Mouse (Mus musculus): ENCODE measurements around the gene Scg3.
"Not testable (repeated sequence)": the region's sequence is repeated elsewhere in the genome, so short reads cannot be mapped to it uniquely, and the experiment has no call there.

Scg3 gene

GRCm38 (mm10) chr9:75683426-75684191, at the start of gene Scg3:
TSS of gene Scg3 (minus strand) at chr9:75684056.
- DNase-seq, result peak; percentile 98 to 99

- DNase-seq, result peak; percentile 83 to 85
Observed at GRCm38 (mm10) chr9:75719952-75720687, 36.3 kb upstream of the Scg3 start.

DNA sequence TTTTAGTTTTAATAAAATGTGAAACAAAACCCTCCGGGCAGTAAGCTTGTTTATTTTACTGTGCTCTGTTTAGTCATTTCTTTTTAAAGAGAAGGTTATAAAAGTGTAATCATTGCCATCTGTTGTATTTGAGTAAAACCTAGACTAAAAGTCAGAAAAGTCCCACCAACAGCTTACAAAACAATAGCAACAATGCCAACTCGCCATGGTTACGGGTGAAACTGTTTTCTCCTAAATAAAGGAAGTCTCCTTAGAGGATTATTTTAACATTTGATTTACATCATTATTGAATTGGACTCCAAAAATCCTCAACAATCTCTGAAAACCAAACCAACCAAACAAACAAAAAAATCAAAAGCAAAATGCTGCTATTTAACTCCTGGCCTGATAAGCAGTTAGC, 35.6 kb upstream of the Scg3 start:
- DNase-seq, result no peak

DNA sequence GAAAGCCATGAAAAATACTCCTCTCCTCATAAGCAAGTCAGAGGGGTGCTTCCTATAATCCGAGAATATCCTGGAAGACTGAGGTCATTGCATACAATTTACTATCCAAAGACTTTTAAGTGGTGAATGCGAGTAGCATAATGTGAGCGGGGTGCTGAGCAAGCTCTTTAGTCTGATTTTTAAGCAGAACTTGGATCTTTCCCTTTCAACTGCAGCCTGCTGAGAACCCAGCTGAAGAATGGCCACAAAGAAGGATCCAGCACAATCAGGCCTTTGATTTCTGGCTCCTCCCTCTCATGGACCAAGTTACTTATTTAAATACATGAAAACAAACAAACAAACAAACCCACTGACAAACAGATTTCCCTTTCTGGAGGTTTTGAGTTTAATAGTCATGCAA, 916 bp upstream of the Scg3 start:
- peak; percentile 12 to 38 for DNase-seq

- DNase-seq, result no peak
Observed at GRCm38 (mm10) chr9:75684292-75684691, 436 bp upstream of the Scg3 start.

- no peak for DNase-seq
Observed at GRCm38 (mm10) chr9:75680606-75681005, 3.2 kb downstream of the Scg3 start.

- DNase-seq, result no peak
Observed at GRCm38 (mm10) chr9:75679629-75680028, 4.2 kb downstream of the Scg3 start.

DNA sequence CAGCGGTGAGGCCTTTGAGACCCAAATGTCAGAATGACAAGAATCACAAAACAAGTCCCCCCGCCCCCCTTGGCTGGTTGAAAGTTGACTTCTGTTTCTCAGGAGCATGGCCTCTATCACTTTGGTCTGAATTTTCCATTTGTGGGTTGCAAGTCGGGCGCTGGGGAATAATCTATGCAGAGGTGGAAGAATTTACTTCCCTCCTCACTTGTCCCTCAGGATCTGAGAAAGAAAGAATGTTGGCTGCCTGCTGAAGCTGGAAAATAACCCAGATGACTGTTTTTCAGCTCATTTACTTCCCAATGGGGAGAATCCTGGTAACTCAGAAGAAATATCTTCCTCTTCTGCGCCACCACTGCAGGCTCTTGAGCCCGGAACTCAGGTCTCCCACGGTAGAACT, 5.5 kb downstream of the Scg3 start:
- no peak for DNase-seq

GRCm38 (mm10) chr9:75676226-75676625, 7.6 kb downstream of the Scg3 start:
- no peak for DNase-seq

GRCm38 (mm10) chr9:75672769-75673168, 11.1 kb downstream of the Scg3 start:
- no peak for DNase-seq

DNA sequence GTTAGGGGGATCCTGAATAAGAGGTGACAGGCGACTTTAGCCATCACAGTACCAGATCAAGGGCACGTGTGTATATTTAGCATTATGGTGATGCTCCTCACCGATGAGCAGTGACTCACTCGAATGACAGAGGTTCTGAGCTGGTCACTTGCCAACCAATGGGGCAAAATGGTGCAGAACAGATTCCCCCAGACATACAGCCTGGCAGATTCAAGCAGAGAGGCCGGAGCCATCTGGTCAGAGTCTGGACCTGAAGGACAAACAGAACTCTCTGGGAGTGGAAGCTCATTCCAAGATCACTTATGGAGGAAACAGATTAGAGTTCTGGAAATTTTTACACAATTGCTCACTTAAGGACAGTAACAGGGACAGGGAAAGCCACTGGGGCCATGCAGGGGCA, 17.2 kb downstream of the Scg3 start:
- peak; percentile 70 to 73 for DNase-seq

DNA sequence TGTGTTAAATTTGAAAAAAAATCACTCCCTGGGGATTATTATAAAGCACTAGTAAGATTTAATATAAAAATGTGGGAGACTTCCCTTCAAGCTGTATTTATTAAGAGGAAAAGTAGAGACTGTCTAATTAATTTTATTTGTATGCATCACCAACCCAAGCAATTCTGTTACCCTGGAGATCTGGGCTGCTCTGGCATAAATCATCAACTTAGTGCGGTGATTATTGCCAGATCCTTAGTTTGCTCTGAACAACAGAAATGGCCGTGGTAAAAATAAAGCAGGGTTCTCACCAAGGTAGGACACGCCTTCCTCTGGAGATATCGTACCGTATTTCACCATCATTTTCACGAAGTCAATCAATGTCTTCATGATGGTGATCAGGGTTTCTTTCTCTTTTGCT, 18.5 kb downstream of the Scg3 start:
- no peak for DNase-seq

DNA sequence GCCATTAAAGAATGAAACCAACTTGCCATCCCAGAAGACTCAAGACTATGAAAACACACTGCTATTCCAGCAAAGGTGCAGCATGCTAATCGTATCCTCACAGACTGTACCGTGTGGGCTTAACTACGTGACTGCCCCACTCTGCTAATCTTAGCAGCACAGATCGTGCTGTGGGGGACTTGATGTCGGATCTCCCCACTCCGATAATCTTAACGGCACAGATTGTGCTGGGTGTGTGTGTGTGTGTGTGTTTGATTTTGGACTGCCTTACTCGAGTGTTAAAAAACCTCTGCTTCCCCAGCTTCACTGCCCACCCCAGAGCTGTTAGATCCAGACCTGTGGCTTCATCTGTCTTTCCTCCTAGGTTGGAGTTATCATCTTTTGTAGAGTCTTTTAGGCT, 22.9 kb downstream of the Scg3 start:
- DNase-seq, result no peak

- DNase-seq, result not testable (repeated sequence)
Observed at GRCm38 (mm10) chr9:75656456-75656855, 27.4 kb downstream of the Scg3 start.

- no peak for DNase-seq
Observed at GRCm38 (mm10) chr9:75653981-75654911, 29.6 kb downstream of the Scg3 start.

- no peak for DNase-seq
Observed at GRCm38 (mm10) chr9:75645405-75645804, 38.5 kb downstream of the Scg3 start.

- DNase-seq, result peak; percentile 32 to 46
Observed at GRCm38 (mm10) chr9:75634226-75634625, 49.6 kb downstream of the Scg3 start.

DNA sequence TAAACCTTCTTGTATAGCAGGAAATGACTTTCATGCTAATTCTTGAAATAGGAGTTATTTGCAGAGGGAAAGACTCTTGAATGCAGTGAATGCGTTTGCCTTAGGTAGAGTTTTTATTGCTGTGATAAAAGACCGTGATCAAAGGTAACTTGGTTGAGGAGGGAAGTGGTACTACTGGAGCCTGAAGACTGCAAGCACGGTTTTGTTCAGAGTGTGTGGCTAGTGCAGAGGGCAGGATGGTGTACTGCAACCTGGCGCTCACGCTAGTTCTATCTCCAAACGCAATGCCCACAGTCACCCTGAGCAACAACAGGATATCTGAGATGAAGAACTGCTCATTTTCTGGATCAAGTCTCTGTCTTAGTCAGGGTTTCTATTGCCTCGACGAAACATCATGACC, 50.3 kb downstream of the Scg3 start:
- no peak for DNase-seq

DNA sequence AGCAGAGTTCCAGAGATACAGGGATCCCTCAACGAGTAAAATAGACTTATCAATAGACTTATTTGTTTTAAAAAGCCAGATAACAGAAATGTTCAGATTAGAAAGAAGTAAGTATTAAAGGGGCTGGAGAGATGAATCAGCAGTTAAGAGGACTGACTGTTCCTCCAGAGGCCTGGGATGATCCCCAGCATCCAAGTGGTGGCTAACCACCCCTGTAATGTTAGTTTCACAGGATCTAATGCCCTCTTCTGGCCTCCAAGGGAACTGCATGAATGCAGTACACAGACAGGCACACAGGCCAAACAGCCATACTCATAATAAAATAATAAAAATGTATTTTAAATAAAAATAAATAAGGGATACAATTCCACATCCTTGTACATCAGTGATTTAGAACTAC, 51.0 kb downstream of the Scg3 start:
- DNase-seq, result peak; percentile 44 to 74

GRCm38 (mm10) chr9:75632111-75632510, 51.7 kb downstream of the Scg3 start:
- peak; percentile 36 to 41 for DNase-seq

- no peak for DNase-seq
Observed at GRCm38 (mm10) chr9:75630823-75631454, 52.9 kb downstream of the Scg3 start.

DNA sequence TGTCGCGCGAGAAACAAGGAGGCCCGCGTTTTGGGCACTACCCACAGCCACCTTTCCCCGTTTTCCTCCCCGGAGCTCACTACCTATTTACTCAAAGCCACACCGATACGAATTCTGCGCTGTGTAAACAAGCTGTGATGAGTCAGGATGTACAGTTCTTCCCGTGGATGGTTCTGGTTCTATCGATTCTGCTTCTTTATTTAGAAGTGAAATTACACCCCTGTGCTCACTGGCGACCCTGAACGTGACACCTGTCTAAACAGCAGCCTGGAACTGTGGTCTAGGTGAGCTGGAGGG, 57.6 kb downstream of the Scg3 start:
- DNase-seq, result no peak
